Mouse (Mus musculus) cerebellum, adult 2 months (tissue): ENCODE results near the gene Plekhh2.

Experiments
- CTCF ChIP-seq: fragments of 200-500 bp; IDR thresholded peaks from 2 replicates; pipeline ENCODE4 v1.5.1; 2011; ENCODE audit warnings: low read depth, mild to moderate bottlenecking, control low read depth, low read length, moderate library complexity, borderline replicate concordance; ENCODE audit not compliant: insufficient read depth
- POLR2A ChIP-seq: fragments of 200-500 bp; IDR thresholded peaks from 2 replicates; pipeline ENCODE4 v1.6.1; 2011; ENCODE audit warnings: low read length, control low read depth, borderline replicate concordance; ENCODE audit not compliant: insufficient read depth

GRCm38 (mm10) chr17:84653544-84653943 is 141.8 kb downstream of the Plekhh2 start:
- TF ChIP-seq CTCF = no peak
- TF ChIP-seq POLR2A = no peak
